In genomic region chrX:164179746-164180145, GRCm38 (mm10) we compare ENCODE assay signal across 9 mouse cellular contexts. TPM values are rescaled to one million over a fixed set of nuclear protein-coding genes. Genes with fewer than 3 reads are reported as not detected.
DNase-seq lines count a peak whose midpoint lies in the region; ATAC-seq and TF ChIP-seq lines count a peak whose summit lies in the region.
"Had no signal": no experiment of that assay in that cellular context is flagged by ENCODE, and none has a peak within 500 bp of the region (broad histone marks: within the 10 kb centered on the region; RNA-seq: fewer than 3 reads in every experiment).

No protein-coding gene starts in this region.

- H3K27me3 ChIP-seq in CH12.LX (replicated peaks) (no peaks in the 10 kb centered on the region), Patski (peaks cover 8% of the 10 kb centered on the region)
- no peaks in the 10 kb centered on the region; the same call in 1 of the 2 replicates for H3K27me3 ChIP-seq in liver, embryonic 13.5 days
- H3K27me3 ChIP-seq in neural tube, embryonic 14.5 days (ENCODE audit: control insufficient read depth, insufficient read depth, low read length) = no peaks in the 10 kb centered on the region

- DNase-seq in CH12.LX (ENCODE audit: extremely low read depth) (peak; percentile 51), Patski (ENCODE audit: low read depth, low spot score) (no peak)
- DNase-seq in cerebellum, postnatal 14 days = peak; percentile 69 to 74
- peak; percentile 26 for DNase-seq in gastrocnemius, postnatal 10 days
- DNase-seq in kidney, postnatal 25 days = peak; percentile 34 to 67
- peak; percentile 21 for DNase-seq in liver, embryonic 13.5 days

- dilution Hi-C loops in CH12.LX (cut with MboI; ENCODE audit: extremely low pct_ligation_motif_present, extremely low pct_unique_long_range_greater_than_20kb, low sequenced_read_pairs) = no loop called here

- H3K9me3 ChIP-seq in CH12.LX (replicated peaks; ENCODE audit: low read length) = no peaks in the 10 kb centered on the region
- no peaks in the 10 kb centered on the region for H3K9me3 ChIP-seq in liver, embryonic 13.5 days (replicated peaks)
- H3K9me3 ChIP-seq in neural tube, embryonic 14.5 days (ENCODE audit: control insufficient read depth, low read length) = no peaks in the 10 kb centered on the region

- ATAC-seq in Patski = peak; percentile 62
- ATAC-seq in liver, embryonic 13.5 days (ENCODE audit: low read depth) = no peak
- peak; percentile 66; the same call in 1 of the 2 replicates for ATAC-seq in neural tube, embryonic 14.5 days (ENCODE audit: low read depth)
- ATAC-seq in monocyte, adult 5-6 weeks (replicated peaks; ENCODE audit: insufficient number of reproducible peaks, low FRiP score, low TSS enrichment, poor library complexity, severe bottlenecking) = no peak

- in situ Hi-C loops in CH12.LX (cut with MboI; ENCODE audit: low pct_ligation_motif_present, low pct_unique_long_range_greater_than_20kb, low sequenced_read_pairs) = loop anchor here (10.0 kb wide), 1 partner anchor 215 kb away; no protein-coding TSS in a partner anchor
- in situ Hi-C loops in Patski (cut with MboI; ENCODE audit: low pct_unique_long_range_greater_than_20kb) = loop anchor here (5.0 to 10.0 kb wide), 4 partner anchors 75 to 268 kb away; no protein-coding TSS in a partner anchor

- 15% methylated on average over 3 of the region's 3 CpGs for WGBS in liver, embryonic 13.5 days (ENCODE audit: insufficient replicate concordance)
- WGBS in neural tube, embryonic 14.5 days = 10% methylated on average over 3 of the region's 3 CpGs

- peak overlapping the region; percentile 50; the same call in 1 of the 2 replicates for H3K4me2 ChIP-seq in CH12.LX (ENCODE audit: insufficient read depth, low read depth, poor library complexity, severe bottlenecking)
- no peak overlapping the region for H3K4me2 ChIP-seq in liver, embryonic 13.5 days
- no peak overlapping the region for H3K4me2 ChIP-seq in neural tube, embryonic 14.5 days (ENCODE audit: low read depth, low read length)

- no peaks in the 10 kb centered on the region for H3K36me3 ChIP-seq in CH12.LX (replicated peaks in 1 of 2; ENCODE audit: control insufficient read depth in 1 of 2, insufficient read depth in 1 of 2, low read length in 1 of 2)
- H3K36me3 ChIP-seq in liver, embryonic 13.5 days = no peaks in the 10 kb centered on the region
- H3K36me3 ChIP-seq in neural tube, embryonic 14.5 days (ENCODE audit: control insufficient read depth, insufficient read depth, low read length) = no peaks in the 10 kb centered on the region

- no peak for TF ChIP-seq POLR2A in CH12.LX (IDR thresholded peaks at IDR 0.05; ENCODE audit: low read depth, low read length)

- H3K9ac ChIP-seq in CH12.LX (ENCODE audit: insufficient read depth, low read depth) = no peak overlapping the region
- H3K9ac ChIP-seq in liver, embryonic 13.5 days = no peak overlapping the region
- H3K9ac ChIP-seq in neural tube, embryonic 14.5 days (replicated peaks; ENCODE audit: low read depth, low read length) = no peak overlapping the region

- peak in 1 of 2 experiments; percentile 75; a peak in 2 of 4 replicates for TF ChIP-seq CTCF in CH12.LX (conservative IDR thresholded peaks at IDR 0.05 in 1 of 2, IDR thresholded peaks at IDR 0.05 in 1 of 2; ENCODE audit: low read depth in 2 of 2, low read length in 2 of 2)
- peak; percentile 62 for TF ChIP-seq CTCF in Patski (IDR thresholded peaks at IDR 0.05)

- no peak overlapping the region for H3K27ac ChIP-seq in CH12.LX (ENCODE audit: insufficient read depth, low read depth)
- no peak overlapping the region for H3K27ac ChIP-seq in liver, embryonic 13.5 days
- H3K27ac ChIP-seq in neural tube, embryonic 14.5 days (ENCODE audit: low read depth, low read length) = no peak overlapping the region

- no peak for TF ChIP-seq EP300 in CH12.LX (IDR thresholded peaks at IDR 0.05; ENCODE audit: low read length)

- H3K79me2 ChIP-seq in CH12.LX (replicated peaks; ENCODE audit: control insufficient read depth, extremely low read depth, insufficient read depth, poor library complexity, severe bottlenecking) = no peaks in the 10 kb centered on the region

- H3K4me1 ChIP-seq in CH12.LX (ENCODE audit: control insufficient read depth in 1 of 2, insufficient read depth in 2 of 2) = no peaks in the 10 kb centered on the region
- H3K4me1 ChIP-seq in liver, embryonic 13.5 days (replicated peaks) = no peaks in the 10 kb centered on the region
- no peaks in the 10 kb centered on the region for H3K4me1 ChIP-seq in neural tube, embryonic 14.5 days (ENCODE audit: control insufficient read depth, insufficient read depth, low read length)

- peak; percentile 80 for TF ChIP-seq RAD21 in CH12.LX (IDR thresholded peaks at IDR 0.05; ENCODE audit: low read depth, low read length)

- CTCF ChIA-PET in Patski (lab: Charles Lee) = interaction anchor here (0.6 to 1.0 kb wide), 3 partner anchors 78 to 264 kb away, joined by 3 read pairs; no protein-coding TSS in a partner anchor

- POLR2A ChIA-PET in Patski (lab: Charles Lee) = no interaction called here

- no peak overlapping the region for H3K4me3 ChIP-seq in CH12.LX (replicated peaks in 1 of 3; ENCODE audit: low read depth in 2 of 3, low read length in 2 of 3, poor library complexity in 1 of 3)
- H3K4me3 ChIP-seq in liver, embryonic 13.5 days (replicated peaks) = no peak overlapping the region
- no peak overlapping the region for H3K4me3 ChIP-seq in neural tube, embryonic 14.5 days (ENCODE audit: low read depth, low read length)

TF ChIP-seq in CH12.LX, 34 proteins besides CTCF, POLR2A, EP300 and RAD21:
- TF ChIP-seq SMC3 (IDR thresholded peaks at IDR 0.05; ENCODE audit: low read depth, low read length) (peak; percentile 44), RCOR1 (conservative IDR thresholded peaks at IDR 0.05; ENCODE audit: low read depth, low read length) (no peak)

RNA-seq across cellular contexts. Expression of gene Ace2, which starts 40.6 kb away (rescaled TPM):
- total RNA-seq in CH12.LX (2012; rRNA removed) (0.08 TPM in 1 of 2 replicates, not detected in the other), CH12.LX (2014; rRNA removed) (not detected in 2 replicates)
- polyA plus RNA-seq in CH12.LX (2012; ENCODE audit: insufficient read length, low read depth) (not detected in 2 replicates), Patski (2021) (0.24 TPM)
- total RNA-seq in gastrocnemius, postnatal 10 days (2021) = under 1 TPM; 0.61 to 0.94 TPM
- polyA plus RNA-seq in liver, embryonic 13.5 days (2015; fragmentation: Nextera tagmentation; extraction: Ambion mirVana) = 0.03 TPM in 1 of 2 replicates, not detected in the other
- 0.16 TPM in 1 of 2 replicates, not detected in the other for polyA plus RNA-seq in neural tube, embryonic 14.5 days (2014; fragmentation: Nextera tagmentation; extraction: Ambion mirVana)
- total RNA-seq in monocyte, adult 5-6 weeks (2017) = not detected in 3 replicates
- polyA plus RNA-seq: spleen, adult 2 months had no signal

Comparison
In these comparisons a context has a peak if more than half of its experiments do, and no peak if none do; other contexts are left out.
1. ATAC-seq: peak in Patski (single experiment) and neural tube, embryonic 14.5 days (single experiment); none in liver, embryonic 13.5 days (single experiment) and monocyte, adult 5-6 weeks (single experiment).